Mouse (Mus musculus): ENCODE results near the gene Rbm44. TPM values are rescaled to one million over a fixed set of nuclear protein-coding genes. Genes with fewer than 3 reads are reported as not detected.

The Rbm44 gene
- polyA plus RNA-seq, 1 experiment from 2014 or later: 0.15 TPM

DNA sequence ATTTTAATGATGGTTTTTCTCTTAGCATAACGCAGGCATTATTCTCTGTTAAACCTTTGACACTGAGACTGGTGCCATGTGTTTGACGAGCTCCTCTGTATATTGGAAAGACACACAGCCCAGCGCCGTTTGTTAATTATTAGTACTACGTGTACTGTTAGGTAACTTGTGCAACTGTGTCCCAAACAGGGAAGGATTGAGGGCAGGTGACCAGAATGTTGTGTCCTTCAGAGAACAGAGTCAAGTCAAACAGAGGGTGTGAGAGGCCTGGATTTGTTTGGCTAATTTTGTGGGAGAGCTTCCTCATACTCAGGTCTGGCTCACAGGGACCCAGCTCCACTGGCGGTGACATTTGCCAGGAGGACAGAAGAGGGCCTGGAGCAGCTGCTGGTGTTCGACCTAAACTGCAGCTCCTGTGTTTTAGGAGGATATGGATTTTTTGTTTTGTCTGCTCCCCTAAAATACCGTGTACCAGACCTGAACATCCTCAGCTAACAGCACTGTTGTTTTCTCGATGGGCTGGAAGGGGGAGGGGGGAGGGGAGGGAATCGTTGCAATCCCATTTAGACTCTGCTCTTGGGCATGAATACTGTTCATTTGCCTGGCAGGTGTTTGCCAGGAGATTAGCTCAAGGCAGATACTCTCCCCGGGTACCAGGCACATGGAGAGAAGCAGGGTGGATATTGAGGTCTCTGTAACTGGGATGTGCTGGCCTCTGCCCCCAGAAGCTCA is 43.0 kb upstream of the Rbm44 start:
- no peak overlapping the region for H3K4me3 ChIP-seq (ENCODE audit: low read depth, low read length)
- WGBS: 65% methylated on average over 11 of the region's 11 CpGs
- ATAC-seq (ENCODE audit: low FRiP score, low TSS enrichment) (no peak), DNase-seq (ENCODE audit: low spot score) (no peak)
- H3K9me3 ChIP-seq (ENCODE audit: control insufficient read depth, low read length): no peaks in the 10 kb centered on the region
- H3K4me2 ChIP-seq (replicated peaks; ENCODE audit: low read depth): no peak overlapping the region
- no peak for TF ChIP-seq CTCF (IDR thresholded peaks at IDR 0.05; ENCODE audit: low read depth)
- TF ChIP-seq EP300 (optimal IDR thresholded peaks at IDR 0.05): no peak
- H3K27ac ChIP-seq (replicated peaks): no peak overlapping the region
- no peaks in the 10 kb centered on the region for H3K27me3 ChIP-seq (ENCODE audit: control insufficient read depth, insufficient read depth, low read length)
- no peak overlapping the region for H3K9ac ChIP-seq (ENCODE audit: low read length)
- H3K4me1 ChIP-seq (replicated peaks; ENCODE audit: control insufficient read depth, insufficient read depth): no peaks in the 10 kb centered on the region
- H3K36me3 ChIP-seq (ENCODE audit: control insufficient read depth, insufficient read depth, low read length): peaks cover 8% of the 10 kb centered on the region; the same call in 1 of the 2 replicates

DNA sequence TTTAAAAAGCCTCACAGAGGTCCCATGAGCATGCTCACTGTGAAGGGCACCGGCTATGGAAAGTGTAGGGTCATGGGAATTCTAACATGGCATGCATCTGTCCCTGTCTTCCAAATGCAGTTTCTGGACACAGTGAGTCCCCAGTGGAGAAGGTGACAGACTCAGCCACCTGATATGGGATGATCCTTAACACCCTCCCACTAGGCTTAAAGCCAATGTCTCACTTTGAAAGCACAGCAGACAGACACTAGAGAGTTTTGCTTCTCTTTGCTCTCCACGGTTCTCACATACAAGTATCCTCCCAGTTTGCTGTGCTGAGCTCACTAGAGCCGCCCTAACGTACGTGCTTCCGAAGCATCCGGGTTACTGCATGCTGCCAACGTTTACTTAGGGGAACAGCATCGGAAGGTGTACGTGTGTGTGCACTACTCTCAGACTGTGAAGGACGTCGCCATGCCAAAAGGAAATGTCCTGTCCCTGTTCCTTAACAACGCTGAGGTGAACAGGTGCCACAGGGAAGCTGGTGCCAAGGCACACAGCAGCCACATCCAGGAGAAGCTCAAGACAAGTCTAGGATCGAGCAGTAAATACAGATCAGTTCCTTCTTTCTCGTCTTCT is 41.4 kb upstream of the Rbm44 start:
- DNase-seq (ENCODE audit: low spot score): no peak
- 76% methylated on average over 15 of the region's 15 CpGs for WGBS
- Histone ChIP-seq H3K4me2 (replicated peaks; ENCODE audit: low read depth) (no peak overlapping the region), H3K4me1 (replicated peaks; ENCODE audit: control insufficient read depth, insufficient read depth) (no peaks in the 10 kb centered on the region), H3K9me3 (ENCODE audit: control insufficient read depth, low read length) (no peaks in the 10 kb centered on the region), H3K27ac (replicated peaks) (peak overlapping the region; percentile 40; the same call in 1 of the 2 replicates), H3K36me3 (ENCODE audit: control insufficient read depth, insufficient read depth, low read length) (peaks cover 13% of the 10 kb centered on the region; the same call in 1 of the 2 replicates), H3K9ac (ENCODE audit: low read length) (no peak overlapping the region), H3K27me3 (ENCODE audit: control insufficient read depth, insufficient read depth, low read length) (no peaks in the 10 kb centered on the region), H3K4me3 (ENCODE audit: low read depth, low read length) (no peak overlapping the region)
- peak; percentile 53; the same call in 1 of the 2 replicates for ATAC-seq (ENCODE audit: low FRiP score, low TSS enrichment)
- TF ChIP-seq EP300 (optimal IDR thresholded peaks at IDR 0.05) (no peak), CTCF (IDR thresholded peaks at IDR 0.05; ENCODE audit: low read depth) (no peak)

DNA sequence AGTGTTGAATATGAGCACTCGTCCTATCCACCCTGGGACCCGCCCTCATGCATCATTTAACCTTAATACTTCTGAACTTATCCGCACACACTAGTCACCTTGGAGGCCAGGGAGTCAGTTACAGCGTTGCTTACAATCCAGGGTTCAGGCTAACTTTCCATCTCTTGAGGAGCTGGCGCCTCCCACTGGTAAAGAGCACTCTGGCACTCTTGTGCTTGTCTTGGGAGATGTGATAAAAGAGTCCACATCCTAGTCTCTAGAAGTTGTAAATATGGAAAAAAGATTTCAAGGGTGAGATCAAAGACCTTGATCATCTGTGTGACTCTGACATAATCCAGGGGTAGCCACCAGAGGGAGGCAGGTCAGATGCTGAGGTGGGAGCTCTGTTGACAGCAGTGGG is 37.3 kb upstream of the Rbm44 start:
- Histone ChIP-seq H3K36me3 (ENCODE audit: control insufficient read depth, insufficient read depth, low read length) (peaks cover 24% of the 10 kb centered on the region; the same call in 1 of the 2 replicates), H3K27ac (replicated peaks) (no peak overlapping the region), H3K4me2 (replicated peaks; ENCODE audit: low read depth) (no peak overlapping the region), H3K9me3 (ENCODE audit: control insufficient read depth, low read length) (no peaks in the 10 kb centered on the region), H3K9ac (ENCODE audit: low read length) (no peak overlapping the region), H3K4me1 (replicated peaks; ENCODE audit: control insufficient read depth, insufficient read depth) (no peaks in the 10 kb centered on the region), H3K4me3 (ENCODE audit: low read depth, low read length) (no peak overlapping the region), H3K27me3 (ENCODE audit: control insufficient read depth, insufficient read depth, low read length) (no peaks in the 10 kb centered on the region)
- ATAC-seq (ENCODE audit: low FRiP score, low TSS enrichment) (no peak), DNase-seq (ENCODE audit: low spot score) (no peak)
- TF ChIP-seq CTCF (IDR thresholded peaks at IDR 0.05; ENCODE audit: low read depth): peak; percentile 62
- no peak for TF ChIP-seq EP300 (optimal IDR thresholded peaks at IDR 0.05)
- 68% methylated on average over 5 of the region's 5 CpGs for WGBS

DNA sequence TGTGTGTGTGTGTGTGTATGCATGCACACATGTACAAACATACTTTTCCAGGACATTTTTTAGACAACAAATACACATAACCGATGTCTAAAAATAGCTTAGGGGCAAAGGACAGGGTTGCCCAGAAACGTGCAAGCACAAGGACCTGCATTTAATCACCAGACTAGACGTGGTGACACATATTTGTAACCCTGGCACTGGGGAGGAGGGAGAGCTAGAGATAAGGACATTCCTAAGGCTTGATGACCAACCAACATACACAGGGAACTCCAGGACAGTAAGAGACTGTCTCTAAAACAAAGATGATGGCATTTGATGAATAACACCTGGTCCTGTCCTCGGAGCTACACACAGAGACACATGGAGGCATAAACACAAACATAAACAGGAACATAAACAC is 35.6 kb upstream of the Rbm44 start:
- Histone ChIP-seq H3K4me1 (replicated peaks; ENCODE audit: control insufficient read depth, insufficient read depth) (no peaks in the 10 kb centered on the region), H3K36me3 (ENCODE audit: control insufficient read depth, insufficient read depth, low read length) (peaks cover 34% of the 10 kb centered on the region)

DNA sequence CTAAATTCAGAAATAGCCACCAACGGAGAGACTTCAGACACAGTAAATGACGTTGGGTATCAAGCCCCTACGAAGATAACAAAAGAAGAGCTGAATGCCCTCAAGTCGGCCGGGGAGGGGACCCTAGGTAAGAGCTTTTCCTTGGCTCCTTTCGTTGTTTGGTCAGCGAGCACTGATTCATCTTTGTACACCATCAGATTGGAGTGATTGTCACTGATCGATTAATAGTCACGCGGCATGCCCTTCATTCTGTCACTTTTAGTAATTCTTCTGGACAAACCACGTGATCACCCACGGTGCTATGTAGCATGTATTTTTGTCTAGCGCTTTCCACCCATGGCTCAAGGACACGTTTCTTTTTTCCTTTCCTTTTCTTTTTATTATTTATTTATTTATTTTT is 32.7 kb upstream of the Rbm44 start:
- Histone ChIP-seq H3K9me3 (ENCODE audit: control insufficient read depth, low read length) (no peaks in the 10 kb centered on the region), H3K27ac (replicated peaks) (no peak overlapping the region), H3K9ac (ENCODE audit: low read length) (no peak overlapping the region), H3K4me2 (replicated peaks; ENCODE audit: low read depth) (no peak overlapping the region), H3K36me3 (ENCODE audit: control insufficient read depth, insufficient read depth, low read length) (peaks cover 32% of the 10 kb centered on the region), H3K4me1 (replicated peaks; ENCODE audit: control insufficient read depth, insufficient read depth) (no peaks in the 10 kb centered on the region), H3K27me3 (ENCODE audit: control insufficient read depth, insufficient read depth, low read length) (no peaks in the 10 kb centered on the region), H3K4me3 (ENCODE audit: low read depth, low read length) (no peak overlapping the region)
- ATAC-seq (ENCODE audit: low FRiP score, low TSS enrichment): no peak
- TF ChIP-seq CTCF (IDR thresholded peaks at IDR 0.05; ENCODE audit: low read depth) (no peak), EP300 (optimal IDR thresholded peaks at IDR 0.05) (no peak)
- DNase-seq (ENCODE audit: low spot score): no peak
- 94% methylated on average over 14 of the region's 14 CpGs for WGBS

More for the DNA sequence above, 35.6 kb upstream of the Rbm44 start:
- H3K27me3 ChIP-seq (ENCODE audit: control insufficient read depth, insufficient read depth, low read length): no peaks in the 10 kb centered on the region
- no peak overlapping the region for H3K4me3 ChIP-seq (ENCODE audit: low read depth, low read length)
- no peak overlapping the region for H3K4me2 ChIP-seq (replicated peaks; ENCODE audit: low read depth)
- no peak for DNase-seq (ENCODE audit: low spot score)
- peak; percentile 63; the same call in 1 of the 2 replicates for ATAC-seq (ENCODE audit: low FRiP score, low TSS enrichment)
- no peak overlapping the region for H3K9ac ChIP-seq (ENCODE audit: low read length)
- TF ChIP-seq EP300 (optimal IDR thresholded peaks at IDR 0.05) (no peak), CTCF (IDR thresholded peaks at IDR 0.05; ENCODE audit: low read depth) (no peak)
- no peak overlapping the region for H3K27ac ChIP-seq (replicated peaks)
- H3K9me3 ChIP-seq (ENCODE audit: control insufficient read depth, low read length): no peaks in the 10 kb centered on the region
- 19% methylated on average over 4 of the region's 4 CpGs for WGBS

DNA sequence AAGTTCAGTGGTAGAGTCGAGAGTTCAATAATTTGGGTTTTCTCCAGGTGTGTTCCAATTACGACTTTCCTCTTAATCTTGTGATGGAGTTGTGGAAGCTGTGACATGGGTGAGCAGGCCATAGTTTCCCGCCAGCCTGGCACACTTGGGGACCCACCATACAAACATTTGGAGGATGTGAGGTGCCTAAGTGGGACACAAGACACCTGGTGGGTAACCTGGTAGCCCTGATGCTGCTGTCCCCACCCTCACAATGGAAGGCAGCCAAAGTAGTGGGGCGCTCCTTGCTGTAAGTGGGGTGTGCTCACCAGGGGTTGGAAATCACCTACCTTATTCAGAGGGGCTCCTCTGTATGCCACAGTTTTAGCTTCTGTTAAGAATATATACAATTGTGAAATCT is 32.3 kb upstream of the Rbm44 start:
- H3K36me3 ChIP-seq (ENCODE audit: control insufficient read depth, insufficient read depth, low read length): peaks cover 28% of the 10 kb centered on the region
- H3K4me2 ChIP-seq (replicated peaks; ENCODE audit: low read depth): no peak overlapping the region
- no peak overlapping the region for H3K4me3 ChIP-seq (ENCODE audit: low read depth, low read length)
- no peak for ATAC-seq (ENCODE audit: low FRiP score, low TSS enrichment)
- TF ChIP-seq EP300 (optimal IDR thresholded peaks at IDR 0.05) (no peak), CTCF (IDR thresholded peaks at IDR 0.05; ENCODE audit: low read depth) (no peak)
- H3K27ac ChIP-seq (replicated peaks): no peak overlapping the region
- no peak overlapping the region for H3K9ac ChIP-seq (ENCODE audit: low read length)
- H3K4me1 ChIP-seq (replicated peaks; ENCODE audit: control insufficient read depth, insufficient read depth): no peaks in the 10 kb centered on the region
- no peaks in the 10 kb centered on the region for H3K9me3 ChIP-seq (ENCODE audit: control insufficient read depth, low read length)
- DNase-seq (ENCODE audit: low spot score): no peak
- no peaks in the 10 kb centered on the region for H3K27me3 ChIP-seq (ENCODE audit: control insufficient read depth, insufficient read depth, low read length)
- WGBS: 95% methylated on average over 4 of the region's 4 CpGs
